Mouse (Mus musculus) liver, adult 2 months (tissue): Measurements from ENCODE around the gene Aktip. TPM values are rescaled to one million over a fixed set of nuclear protein-coding genes. Genes with fewer than 3 reads are reported as not detected.

ENCODE experiments used
- DNase-seq: peaks from one replicate; pipeline ENCODE4 v3.0.0-alpha.2; 2011; ENCODE audit warnings: low read depth, low spot score; ENCODE audit errors: extremely low read depth
- H3K27ac ChIP-seq: fragments of 200-500 bp; replicated peaks from 2 replicates; pipeline ENCODE4 v1.5.1; 2012; ENCODE audit warnings: low read depth, mild to moderate bottlenecking, control low read depth, inconsistent platforms, low read length; ENCODE audit not compliant: insufficient read depth
- H3K27me3 ChIP-seq: fragments of 200-500 bp; 2 replicates; pipeline ENCODE4 v1.6.1; 2012; ENCODE audit warnings: mild to moderate bottlenecking, moderate library complexity, low read length, inconsistent platforms; ENCODE audit not compliant: control insufficient read depth, insufficient read depth
- H3K36me3 ChIP-seq: fragments of 200-500 bp; 2 replicates; pipeline ENCODE4 v1.6.1; 2012; ENCODE audit warnings: low read length, inconsistent platforms; ENCODE audit not compliant: control insufficient read depth, insufficient read depth
- H3K4me1 ChIP-seq: fragments of 200-500 bp; 2 replicates; pipeline ENCODE4 v1.6.1; 2011; ENCODE audit warnings: low read length; ENCODE audit not compliant: control insufficient read depth, insufficient read depth
- H3K4me3 ChIP-seq: fragments of 200-500 bp; 2 replicates; pipeline ENCODE4 v1.5.1; 2011; ENCODE audit warnings: low read depth, mild to moderate bottlenecking, control low read depth, low read length, moderate library complexity; ENCODE audit not compliant: insufficient read depth
- H3K79me2 ChIP-seq: fragments of 200-500 bp; 2 replicates; pipeline ENCODE4 v1.6.1; 2012; ENCODE audit warnings: inconsistent platforms, mild to moderate bottlenecking, low read length, moderate library complexity; ENCODE audit not compliant: control insufficient read depth, insufficient read depth
- H3K9ac ChIP-seq: fragments of 200-500 bp; 2 replicates; pipeline ENCODE4 v1.6.1; 2012; ENCODE audit warnings: low read depth, mild to moderate bottlenecking, control low read depth, inconsistent platforms, low read length
- CTCF ChIP-seq: fragments of 200-500 bp; IDR thresholded peaks from 2 replicates; pipeline ENCODE4 v1.5.1; 2011; ENCODE audit warnings: low read depth, low read length, control low read depth
- POLR2A ChIP-seq: fragments of 200-500 bp; IDR thresholded peaks from 2 replicates; pipeline ENCODE4 v1.6.1; 2011; ENCODE audit warnings: low read length, control low read depth; ENCODE audit not compliant: insufficient read depth; ENCODE audit errors: extremely low read depth
- WGBS: fragments of 180-500 bp; shearing (Covaris S2); methylation state at CpG from one replicate; pipeline ENCODE4 v1.1.7; 2018; 5-methylcytosine and 5-hydroxymethylcytosine counted together
- polyA plus RNA-seq: library from polyadenylated mRNA; depleted of rRNA; stranded (reverse); fragments of >200 nt; gene quantifications from 2 replicates; pipeline ENCODE4 v1.2.3, GENCODE M21; 2012
- total RNA-seq: library from RNA; depleted of rRNA; stranded (reverse); fragments of >200 nt; gene quantifications from 2 replicates; pipeline ENCODE4 v1.2.3, GENCODE M21; 2014

The Aktip gene
- total and polyA plus RNA-seq, 2 experiments = 8.9 to 9.9 TPM

DNA sequence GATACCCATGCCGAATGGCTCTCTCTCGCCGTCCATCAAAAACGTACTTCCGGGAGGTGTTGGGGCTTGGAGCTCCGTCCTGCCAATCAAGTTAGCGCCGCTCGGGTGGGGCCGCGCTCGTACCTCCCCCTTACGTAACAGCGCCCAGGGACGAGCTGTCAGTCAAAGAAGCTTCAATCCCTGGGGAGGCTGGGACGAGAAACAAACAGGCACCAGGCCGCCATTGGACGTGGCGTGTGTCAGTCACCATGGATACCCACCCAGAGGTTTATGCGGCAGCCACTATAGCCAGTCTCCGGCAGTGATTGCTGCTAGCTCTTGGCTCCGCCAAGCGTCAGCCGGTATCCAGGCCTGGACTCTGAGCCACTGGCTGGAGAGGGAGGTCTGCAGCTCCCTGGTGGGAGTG, 65.7 kb downstream of the Aktip start:
- Histone ChIP-seq H3K36me3 (no peaks in the 10 kb centered on the region; the same call in 1 of the 2 replicates), H3K79me2 (0 out of 2 replicates have a peak, but pooled peaks cover 6% of the 10 kb centered on the region), H3K4me3 (peak overlapping the region; percentile 5; the same call in 1 of the 2 replicates), H3K9ac (no peak overlapping the region), H3K27ac (no peak overlapping the region), H3K4me1 (no peaks in the 10 kb centered on the region), H3K27me3 (no peaks in the 10 kb centered on the region)
- peak; percentile 98 for DNase-seq
- TF ChIP-seq POLR2A = peak; percentile 80
- TF ChIP-seq CTCF = peak; percentile 29; the same call in 1 of the 2 replicates
- under 1% methylated on average over 23 of the region's 24 CpGs for WGBS

DNA sequence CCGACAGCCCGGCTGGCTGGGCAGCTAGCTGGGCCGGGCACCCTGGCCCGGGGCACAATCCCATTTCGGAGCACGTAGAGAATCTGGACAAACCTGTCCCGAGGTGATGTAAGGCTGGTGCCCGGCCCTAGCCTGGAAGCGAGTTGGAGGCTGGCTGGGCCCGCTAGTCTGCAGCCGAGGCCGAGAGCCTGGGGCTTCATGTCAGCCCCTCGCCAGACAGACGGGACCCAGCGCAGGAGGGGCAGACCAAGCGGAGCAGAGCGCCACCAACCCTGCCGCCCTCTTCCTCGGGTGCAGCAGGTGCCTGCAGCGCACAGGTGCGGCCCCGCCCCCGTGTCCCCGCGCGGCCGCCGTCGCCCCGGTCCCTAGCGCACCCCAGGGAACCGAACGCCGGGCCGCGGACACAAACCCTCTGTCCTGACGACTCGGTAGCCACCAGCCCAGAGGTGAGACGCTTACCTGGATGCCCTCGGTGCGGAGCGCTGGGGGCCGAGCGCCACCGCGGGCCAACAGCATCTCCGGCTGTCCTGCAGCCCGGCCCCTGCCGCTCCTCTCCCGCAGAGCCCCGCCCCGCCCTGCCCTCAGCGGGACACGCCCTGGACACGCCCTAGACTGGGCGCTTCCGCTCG, 66.2 kb downstream of the Aktip start:
- H3K4me3 ChIP-seq = peak overlapping the region; percentile 82
- no peak for DNase-seq
- H3K36me3 ChIP-seq = peaks cover 3% of the 10 kb centered on the region
- WGBS = under 1% methylated on average over 52 of the region's 58 CpGs
- H3K9ac ChIP-seq = peak overlapping the region; percentile 69
- no peak overlapping the region for H3K27ac ChIP-seq
- TF ChIP-seq CTCF (no peak), POLR2A (peak; percentile 27; the same call in 1 of the 2 replicates)
- no peaks in the 10 kb centered on the region for H3K27me3 ChIP-seq
- H3K4me1 ChIP-seq = no peaks in the 10 kb centered on the region
- 0 out of 2 replicates have a peak, but pooled peaks cover 6% of the 10 kb centered on the region for H3K79me2 ChIP-seq

DNA sequence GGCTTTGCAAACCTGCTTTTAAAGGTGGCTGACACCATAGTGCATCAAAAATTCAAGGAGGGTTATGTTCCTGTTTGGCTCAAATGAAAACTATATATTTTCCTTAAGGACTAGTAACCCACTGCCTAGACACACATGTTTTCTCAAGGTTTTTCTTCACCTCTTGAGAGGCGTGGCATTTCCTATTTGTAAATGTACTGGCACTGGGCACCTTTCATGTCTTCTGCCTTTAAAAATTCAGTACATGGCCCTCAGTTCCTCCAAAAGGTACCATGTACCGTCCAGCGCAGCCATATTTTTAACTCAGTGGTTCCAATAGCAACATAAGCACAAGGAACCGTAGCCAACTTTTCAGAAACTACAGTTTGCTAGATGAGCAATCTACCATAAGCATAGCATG, 67.0 kb downstream of the Aktip start:
- no peak overlapping the region for H3K27ac ChIP-seq
- no peaks in the 10 kb centered on the region for H3K4me1 ChIP-seq
- no peaks in the 10 kb centered on the region for H3K27me3 ChIP-seq
- no peak for TF ChIP-seq CTCF
- TF ChIP-seq POLR2A = no peak
- no peak overlapping the region for H3K9ac ChIP-seq
- H3K36me3 ChIP-seq = peaks cover 7% of the 10 kb centered on the region
- H3K79me2 ChIP-seq = 0 out of 2 replicates have a peak, but pooled peaks cover 6% of the 10 kb centered on the region
- 75% methylated on average over 4 of the region's 4 CpGs for WGBS
- no peak for DNase-seq
- H3K4me3 ChIP-seq = no peak overlapping the region

- Histone ChIP-seq H3K27me3 (no peaks in the 10 kb centered on the region), H3K27ac (no peak overlapping the region), H3K4me3 (no peak overlapping the region), H3K79me2 (0 out of 2 replicates have a peak, but pooled peaks cover 6% of the 10 kb centered on the region), H3K36me3 (peaks cover 45% of the 10 kb centered on the region), H3K9ac (no peak overlapping the region), H3K4me1 (no peaks in the 10 kb centered on the region)
- WGBS = 96% methylated on average over 8 of the region's 8 CpGs
- TF ChIP-seq CTCF (no peak), POLR2A (no peak)
- DNase-seq = no peak
Measured at GRCm38 (mm10) chr8:91126786-91127185, 73.0 kb downstream of the Aktip start.

DNA sequence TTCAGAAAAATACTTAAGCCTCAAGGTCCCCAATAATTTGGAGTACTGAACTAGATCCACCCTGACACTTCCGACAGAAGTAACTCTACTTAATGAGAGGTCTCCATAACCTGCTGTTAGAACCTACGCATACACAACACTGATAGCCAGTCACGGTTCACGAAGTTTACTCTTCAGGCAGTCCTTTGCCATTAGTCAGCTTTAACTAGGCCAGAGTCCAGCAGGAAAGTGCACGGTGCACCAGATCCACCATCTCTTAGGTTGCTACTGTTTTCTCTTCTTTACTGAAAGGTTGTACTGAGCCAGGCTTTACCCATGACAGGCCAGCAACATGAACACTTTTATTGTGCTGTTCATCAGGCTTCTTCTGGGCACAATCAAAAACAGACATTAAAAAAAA, 75.5 kb downstream of the Aktip start:
- Histone ChIP-seq H3K27me3 (no peaks in the 10 kb centered on the region), H3K27ac (no peak overlapping the region), H3K4me3 (no peak overlapping the region), H3K36me3 (peaks cover 60% of the 10 kb centered on the region), H3K4me1 (no peaks in the 10 kb centered on the region), H3K79me2 (no peaks in the 10 kb centered on the region), H3K9ac (no peak overlapping the region)
- 65% methylated on average over 5 of the region's 5 CpGs for WGBS
- TF ChIP-seq CTCF (no peak), POLR2A (no peak)
- DNase-seq = no peak

DNA sequence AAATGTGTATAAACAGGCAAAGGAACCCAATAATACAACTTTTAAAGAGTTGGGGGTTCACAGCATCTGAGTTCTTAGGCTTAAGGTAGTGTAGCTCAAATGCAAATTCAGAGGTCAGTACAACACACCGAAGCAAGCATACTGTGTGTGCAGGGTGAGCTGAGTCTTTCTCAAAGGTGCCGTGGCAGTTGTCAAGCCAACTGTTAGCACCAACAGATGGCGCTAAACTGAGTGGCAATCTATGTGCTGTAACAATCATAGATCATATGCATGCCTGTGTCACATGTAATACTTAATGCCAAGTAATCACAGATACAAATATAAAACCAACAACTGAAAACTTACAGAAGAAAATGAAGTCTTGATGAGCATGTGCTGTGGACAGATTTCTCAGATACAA, 81.6 kb downstream of the Aktip start:
- H3K36me3 ChIP-seq = peaks cover 61% of the 10 kb centered on the region
- H3K79me2 ChIP-seq = no peaks in the 10 kb centered on the region
- H3K27ac ChIP-seq = no peak overlapping the region
- no peak for TF ChIP-seq POLR2A
- peak; percentile 40; the same call in 1 of the 2 replicates for TF ChIP-seq CTCF
- no peak overlapping the region for H3K4me3 ChIP-seq
- H3K9ac ChIP-seq = no peak overlapping the region
- no peaks in the 10 kb centered on the region for H3K27me3 ChIP-seq
- H3K4me1 ChIP-seq = no peaks in the 10 kb centered on the region
- 72% methylated on average over 3 of the region's 3 CpGs for WGBS
- peak; percentile 15 for DNase-seq
